Mouse (Mus musculus): ENCODE data around the gene H2-DMa.
"Not testable (repeated sequence)": the region's sequence is repeated elsewhere in the genome, so short reads cannot be mapped to it uniquely, and the experiment has no call there.

H2-DMa gene

GRCm38 (mm10) chr17:34124649-34125048 is 5.3 kb downstream of the H2-DMa start:
- in situ Hi-C loops (cut with MboI, MseI), result no loop called here

DNA sequence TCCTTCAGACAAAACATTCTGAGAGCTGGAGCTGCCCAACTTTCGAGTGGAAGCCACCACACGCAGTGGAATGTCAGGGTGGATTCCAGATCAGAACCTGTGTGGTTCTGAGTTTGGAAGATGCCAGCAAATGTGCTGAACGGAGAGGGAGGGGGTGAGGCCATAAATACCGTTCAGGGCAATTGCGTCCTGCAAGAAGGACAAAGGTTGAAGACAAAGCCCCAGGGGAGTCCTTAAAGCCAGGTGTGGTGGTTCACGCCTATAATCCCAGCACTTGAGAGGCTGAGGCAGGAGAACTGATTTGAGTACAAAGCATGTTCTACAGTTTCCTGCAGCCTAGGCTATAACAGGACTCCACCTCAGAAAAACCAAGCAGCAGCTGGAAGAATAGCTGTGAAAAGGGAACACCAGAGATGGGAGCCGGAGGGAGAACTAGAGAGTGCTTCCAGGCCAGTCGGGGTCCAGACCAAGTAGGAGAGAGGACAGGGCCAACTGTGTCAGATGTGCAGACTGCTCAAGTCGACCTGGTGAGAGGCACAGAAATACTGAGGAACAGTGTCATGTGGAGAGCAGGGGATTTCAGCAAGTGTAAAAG is 7.6 kb downstream of the H2-DMa start:
- in situ Hi-C loops (cut with MboI, MseI), result no loop called here

DNA sequence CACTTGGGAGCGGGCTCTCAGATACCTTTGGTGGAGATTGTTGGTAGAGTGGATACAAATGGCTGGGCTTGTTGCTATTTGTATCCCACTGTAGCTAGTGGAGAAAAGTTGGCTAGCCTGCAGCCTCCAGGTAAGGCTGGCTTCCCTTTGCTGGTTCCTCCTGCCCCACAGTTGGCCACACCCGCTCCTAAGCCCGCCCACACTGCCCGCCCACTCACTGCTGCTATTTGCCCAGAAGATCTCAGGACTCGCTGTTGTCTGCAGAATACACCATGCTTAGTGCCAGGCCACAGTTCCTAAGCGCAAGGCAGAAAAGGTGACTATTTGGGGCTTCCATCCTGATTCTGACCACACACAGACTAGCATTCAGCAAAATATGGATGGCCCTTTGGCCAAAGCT is 8.1 kb downstream of the H2-DMa start:
- in situ Hi-C loops (cut with MboI, MseI), result no loop called here

GRCm38 (mm10) chr17:34128264-34128937 is 9.1 kb downstream of the H2-DMa start:
- in situ Hi-C loops (cut with MboI, MseI), result no loop called here

- in situ Hi-C loops (cut with MboI, MseI), result no loop called here
Measured at GRCm38 (mm10) chr17:34128944-34129791, 9.8 kb downstream of the H2-DMa start.

- in situ Hi-C loops (cut with MboI, MseI), result loop anchor here (5.0 kb wide), 1 partner anchor 37 kb away; no protein-coding TSS in a partner anchor
Measured at GRCm38 (mm10) chr17:34130073-34130947, 11.0 kb downstream of the H2-DMa start.

DNA sequence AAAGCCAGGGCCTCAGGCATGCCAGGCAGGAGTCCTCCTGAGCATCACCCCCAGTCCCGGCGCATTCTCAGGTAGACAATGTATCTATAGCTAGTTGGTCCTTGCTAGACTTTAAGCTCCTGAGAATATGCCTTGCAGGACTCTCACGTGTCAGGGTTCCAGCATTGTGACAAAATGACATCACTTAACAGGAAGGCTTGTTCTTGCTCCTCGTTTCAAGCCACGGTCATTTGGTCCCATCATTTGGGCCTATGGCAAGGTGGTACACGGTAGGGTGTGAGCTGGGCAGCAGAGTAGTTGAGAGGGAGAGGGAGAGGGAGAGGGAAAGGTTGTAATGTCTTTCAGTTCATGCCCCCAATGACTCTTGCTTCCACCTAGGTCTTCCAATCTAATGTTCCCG is 12.6 kb downstream of the H2-DMa start:
- in situ Hi-C loops (cut with MboI, MseI), result loop anchor here (5.0 kb wide), 1 partner anchor 35 kb away; no protein-coding TSS in a partner anchor

GRCm38 (mm10) chr17:34133289-34133688 is 13.9 kb downstream of the H2-DMa start:
- in situ Hi-C loops (cut with MboI, MseI), result loop anchor here (5.0 kb wide), 1 partner anchor 34 kb away; no protein-coding TSS in a partner anchor

DNA sequence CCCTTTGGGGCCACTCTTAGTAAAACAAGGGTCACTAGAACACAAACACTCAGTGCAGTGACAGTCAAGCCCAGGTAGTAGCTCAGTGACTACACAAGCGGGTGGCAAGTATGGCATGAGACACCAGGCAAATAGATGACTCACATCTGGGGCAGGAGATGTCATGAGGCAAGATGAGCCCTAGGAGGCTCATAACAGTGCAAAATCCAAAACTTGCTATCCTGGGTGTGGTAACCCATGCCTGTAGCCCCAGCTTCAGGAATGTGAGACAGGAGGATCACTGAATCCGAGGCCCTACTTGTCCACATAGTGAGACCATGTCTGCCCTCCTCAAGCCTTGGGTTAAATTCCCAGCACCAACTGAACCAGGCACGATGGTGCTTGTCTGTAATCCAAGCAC is 15.1 kb downstream of the H2-DMa start:
- in situ Hi-C loops (cut with MboI, MseI), result loop anchor here (5.0 kb wide), 1 partner anchor 33 kb away; no protein-coding TSS in a partner anchor

DNA sequence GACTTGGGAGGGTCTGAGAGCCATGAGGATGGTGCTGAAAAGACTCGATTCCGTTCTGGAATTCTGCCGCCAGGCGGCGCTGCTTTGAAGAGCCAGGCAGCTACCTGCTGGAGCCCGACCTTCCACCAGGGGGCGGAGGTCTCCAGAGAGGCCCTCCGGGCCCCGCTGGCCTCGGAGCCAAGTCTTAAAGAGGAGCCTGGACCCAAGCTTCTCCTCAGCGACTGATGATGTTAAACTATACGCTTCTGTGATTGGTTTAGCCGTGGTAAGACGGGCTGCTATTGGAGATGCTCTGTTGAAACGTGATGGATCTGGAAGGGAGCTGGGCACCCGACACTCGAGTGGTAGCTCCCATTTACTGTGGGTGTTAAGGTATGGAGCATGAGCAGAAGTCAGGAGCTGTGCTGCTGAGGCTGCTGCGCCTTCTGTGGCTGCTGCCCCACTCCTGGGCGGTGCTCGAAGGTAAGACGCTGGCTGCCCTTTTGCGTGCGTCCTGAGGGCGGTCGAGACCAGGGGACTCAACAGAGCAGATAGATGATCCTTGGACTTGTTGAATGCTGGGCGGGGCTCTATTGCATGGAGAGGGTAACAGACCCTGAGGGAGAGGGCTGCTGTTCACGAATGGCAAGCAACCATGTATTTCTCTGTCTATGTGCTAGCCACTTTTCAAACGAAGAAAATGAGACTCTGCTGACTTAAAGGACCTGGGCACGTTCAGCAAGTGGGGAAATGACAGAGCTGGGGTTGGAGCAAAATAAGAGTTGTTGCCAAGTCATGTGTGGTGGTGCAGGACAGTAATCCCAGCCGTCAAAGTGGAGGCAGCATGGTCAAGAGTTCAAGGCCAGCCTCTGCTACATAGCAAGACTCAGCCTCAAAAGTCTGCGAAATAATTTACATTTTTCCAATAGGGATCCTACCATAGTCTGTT is 16.2 kb downstream of the H2-DMa start:
- in situ Hi-C loops (cut with MboI, MseI), result no loop called here

DNA sequence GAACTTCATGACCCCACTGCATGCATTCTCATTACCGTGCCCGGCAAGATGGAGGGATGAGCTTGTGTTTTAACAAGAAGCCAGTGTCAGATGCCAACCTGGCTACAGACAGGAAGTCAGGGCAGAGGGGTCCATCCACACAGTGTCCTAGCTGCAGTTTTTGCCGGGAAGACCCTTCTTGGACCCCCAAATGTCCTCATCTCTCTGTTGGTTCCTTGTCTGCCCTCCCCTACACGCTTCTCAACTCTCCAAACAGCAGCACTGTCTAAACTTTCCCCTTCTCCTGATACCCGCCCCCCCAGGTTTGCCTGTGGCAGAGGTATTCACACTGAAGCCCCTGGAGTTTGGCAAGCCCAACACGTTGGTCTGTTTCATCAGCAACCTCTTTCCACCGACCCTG is 18.3 kb downstream of the H2-DMa start:
- in situ Hi-C loops (cut with MboI, MseI), result no loop called here

DNA sequence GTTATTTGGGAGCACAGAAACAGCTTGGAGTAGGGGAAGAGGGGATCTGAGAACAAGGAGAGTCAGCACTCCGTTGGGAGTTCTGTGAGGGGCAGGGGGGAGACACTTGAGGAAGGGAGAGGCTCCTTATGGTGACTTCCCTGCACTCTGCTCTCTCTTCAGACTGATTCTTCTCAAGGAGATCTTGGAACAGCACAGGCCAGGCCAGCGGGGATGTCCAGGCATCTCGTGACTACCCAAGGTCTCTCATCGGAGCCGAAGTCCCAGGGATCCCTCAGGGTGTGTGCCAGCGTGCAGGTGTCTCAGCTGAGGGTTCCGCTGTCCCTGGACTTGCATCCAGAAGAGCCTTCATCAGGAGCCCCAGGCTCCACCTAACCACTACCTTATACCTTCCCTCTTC is 19.3 kb downstream of the H2-DMa start:
- in situ Hi-C loops (cut with MboI, MseI), result no loop called here

- in situ Hi-C loops (cut with MboI, MseI), result no loop called here
Measured at GRCm38 (mm10) chr17:34139416-34139815, 20.1 kb downstream of the H2-DMa start.

DNA sequence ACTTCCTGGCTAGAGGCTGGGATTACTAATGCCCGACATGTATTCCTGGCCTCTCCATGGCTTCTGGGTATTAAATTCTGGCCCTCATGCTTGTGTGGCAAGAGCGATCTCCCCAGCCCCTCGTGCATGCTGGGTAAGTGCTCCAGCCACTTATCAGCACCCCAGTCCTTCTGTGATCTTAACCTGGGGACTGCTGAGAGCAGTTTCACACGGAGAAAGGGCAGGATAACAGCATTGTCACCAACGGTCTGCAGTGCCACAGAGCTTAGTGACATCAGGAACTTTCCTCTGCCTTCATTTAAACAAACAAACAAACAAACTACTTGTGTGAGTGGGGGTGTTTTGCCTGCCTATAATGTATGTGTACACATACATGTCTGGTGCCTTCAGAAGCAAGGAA is 20.9 kb downstream of the H2-DMa start:
- in situ Hi-C loops (cut with MboI, MseI), result no loop called here

DNA sequence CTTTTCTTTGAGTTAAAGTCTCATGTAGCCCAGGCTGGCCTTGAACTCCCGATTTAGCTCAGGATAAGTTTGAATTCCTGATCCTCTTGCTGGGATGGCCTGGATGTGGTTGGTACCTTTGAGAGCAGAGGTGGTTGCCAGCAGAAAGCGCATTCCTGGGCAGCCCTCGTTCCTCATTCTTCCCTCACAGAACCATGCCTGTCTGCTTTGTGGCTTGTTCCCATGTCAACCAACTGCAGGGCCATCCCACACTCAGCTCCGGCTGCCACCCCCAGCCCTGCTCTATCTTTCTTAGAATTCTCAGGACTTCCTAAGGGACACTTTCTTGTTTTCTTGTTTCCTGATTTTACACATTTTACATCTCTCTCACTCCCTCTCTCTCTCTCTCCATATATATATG is 22.1 kb downstream of the H2-DMa start:
- in situ Hi-C loops (cut with MboI, MseI), result no loop called here

- in situ Hi-C loops (cut with MboI, MseI), result no loop called here
Measured at GRCm38 (mm10) chr17:34142456-34143010, 23.2 kb downstream of the H2-DMa start.

- in situ Hi-C loops (cut with MboI, MseI), result no loop called here
Measured at GRCm38 (mm10) chr17:34143033-34143432, 23.7 kb downstream of the H2-DMa start, which contains the start of gene H2-DMb2. TSS of gene H2-DMb2 (plus strand) at chr17:34143307.

GRCm38 (mm10) chr17:34143461-34143860 is 24.1 kb downstream of the H2-DMa start:
- in situ Hi-C loops (cut with MboI, MseI), result no loop called here

DNA sequence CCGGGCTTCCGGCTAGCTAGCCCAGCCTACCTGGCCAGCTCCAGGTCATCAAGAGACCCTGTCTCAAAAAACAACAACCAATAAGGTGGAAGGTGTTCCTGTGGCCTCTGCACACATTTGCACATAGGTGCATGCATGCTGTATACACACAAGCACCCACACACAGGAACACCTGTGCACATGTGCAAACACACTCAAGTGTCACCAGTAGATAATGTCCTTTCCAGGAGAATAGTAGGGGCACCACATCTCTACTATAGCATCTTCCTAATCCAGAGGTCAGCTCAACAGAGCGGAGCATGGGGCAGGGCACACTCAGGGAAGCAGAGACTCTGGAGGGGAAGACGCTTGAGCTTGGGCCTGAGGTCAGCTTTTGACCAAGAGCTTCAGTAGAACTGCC is 24.9 kb downstream of the H2-DMa start:
- in situ Hi-C loops (cut with MboI, MseI), result not testable (repeated sequence)

DNA sequence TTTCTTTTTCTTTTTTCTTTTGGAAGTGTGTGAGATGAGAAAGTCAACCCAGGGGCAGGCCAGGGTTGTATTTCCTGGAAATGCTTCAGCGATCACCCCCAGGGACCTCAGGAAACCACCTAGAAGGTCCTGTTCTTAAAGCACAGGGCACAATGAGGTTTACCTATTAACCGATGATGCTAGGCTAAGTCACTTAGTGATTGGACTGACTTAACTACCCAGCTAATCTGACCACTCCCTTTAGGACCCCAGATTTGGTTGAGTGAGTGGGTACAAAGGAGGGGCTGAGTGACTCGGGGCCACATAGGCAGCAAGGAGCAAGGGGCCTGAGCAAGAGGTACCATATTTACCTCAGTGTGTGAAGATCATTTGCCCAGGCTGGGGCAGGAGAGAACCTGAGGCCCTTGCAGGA is 25.6 kb downstream of the H2-DMa start:
- in situ Hi-C loops (cut with MboI, MseI), result no loop called here
